Mouse (Mus musculus) stomach, postnatal 0 days (tissue): ENCODE data around the gene Lsm12.

Source experiments
- CTCF ChIP-seq: IDR thresholded peaks from 2 replicates; pipeline ENCODE4 v1.5.1; 2016; ENCODE audit warnings: antibody characterized with exemption, low read depth, mild to moderate bottlenecking, moderate library complexity
- EP300 ChIP-seq: optimal IDR thresholded peaks from 2 replicates; pipeline ENCODE3; 2016; ENCODE audit warnings: antibody characterized with exemption

- TF ChIP-seq CTCF: no peak
- no peak for TF ChIP-seq EP300
Measured at GRCm38 (mm10) chr11:102221243-102221953, 36.3 kb upstream of the Lsm12 start.
